Mouse (Mus musculus): Measurements from ENCODE around the gene 4930595D18Rik.

The 4930595D18Rik gene

GRCm38 (mm10) chr12:111184476-111184875 is at the start of gene 4930595D18Rik:
Gene 4930595D18Rik (minus strand): TSS chr12:111184491.
- no peak for DNase-seq (ENCODE audit: extremely low spot score, low spot score)

GRCm38 (mm10) chr12:111233798-111234197 is 49.5 kb upstream of the 4930595D18Rik start:
- DNase-seq (ENCODE audit: extremely low spot score, low spot score): no peak

- no peak for DNase-seq (ENCODE audit: extremely low spot score, low spot score)
Measured at GRCm38 (mm10) chr12:111230793-111231192, 46.5 kb upstream of the 4930595D18Rik start.

GRCm38 (mm10) chr12:111228488-111228887 is 44.2 kb upstream of the 4930595D18Rik start:
- DNase-seq (ENCODE audit: extremely low spot score, low spot score): no peak

GRCm38 (mm10) chr12:111227410-111227809 is 43.1 kb upstream of the 4930595D18Rik start:
- no peak for DNase-seq (ENCODE audit: extremely low spot score, low spot score)

GRCm38 (mm10) chr12:111225197-111225780 is 41.0 kb upstream of the 4930595D18Rik start:
- DNase-seq (ENCODE audit: extremely low spot score, low spot score): no peak

GRCm38 (mm10) chr12:111218867-111219266 is 34.6 kb upstream of the 4930595D18Rik start:
- no peak for DNase-seq (ENCODE audit: extremely low spot score, low spot score)

- DNase-seq (ENCODE audit: extremely low spot score, low spot score): no peak
Measured at GRCm38 (mm10) chr12:111211729-111212128, 27.4 kb upstream of the 4930595D18Rik start.

- DNase-seq (ENCODE audit: extremely low spot score, low spot score): no peak
Measured at GRCm38 (mm10) chr12:111207641-111208040, 23.4 kb upstream of the 4930595D18Rik start.

GRCm38 (mm10) chr12:111203945-111204344 is 19.7 kb upstream of the 4930595D18Rik start:
- no peak for DNase-seq (ENCODE audit: extremely low spot score, low spot score)

GRCm38 (mm10) chr12:111203076-111203475 is 18.8 kb upstream of the 4930595D18Rik start:
- DNase-seq (ENCODE audit: extremely low spot score, low spot score): no peak

- DNase-seq (ENCODE audit: extremely low spot score, low spot score): no peak
Measured at GRCm38 (mm10) chr12:111196548-111196947, 12.3 kb upstream of the 4930595D18Rik start.

- DNase-seq (ENCODE audit: extremely low spot score, low spot score): no peak
Measured at GRCm38 (mm10) chr12:111193331-111193730, 9.0 kb upstream of the 4930595D18Rik start.

GRCm38 (mm10) chr12:111192777-111193176 is 8.5 kb upstream of the 4930595D18Rik start:
- no peak for DNase-seq (ENCODE audit: extremely low spot score, low spot score)

GRCm38 (mm10) chr12:111190891-111191290 is 6.6 kb upstream of the 4930595D18Rik start:
- no peak for DNase-seq (ENCODE audit: extremely low spot score, low spot score)

- no peak for DNase-seq (ENCODE audit: extremely low spot score, low spot score)
Measured at GRCm38 (mm10) chr12:111190355-111190754, 6.1 kb upstream of the 4930595D18Rik start.

- no peak for DNase-seq (ENCODE audit: extremely low spot score, low spot score)
Measured at GRCm38 (mm10) chr12:111188295-111188694, 4.0 kb upstream of the 4930595D18Rik start.

GRCm38 (mm10) chr12:111186986-111187385 is 2.7 kb upstream of the 4930595D18Rik start:
- no peak for DNase-seq (ENCODE audit: extremely low spot score, low spot score)

- DNase-seq (ENCODE audit: extremely low spot score, low spot score): no peak
Measured at GRCm38 (mm10) chr12:111182378-111182777, 1.9 kb downstream of the 4930595D18Rik start.

GRCm38 (mm10) chr12:111181848-111182247 is 2.4 kb downstream of the 4930595D18Rik start:
- no peak for DNase-seq (ENCODE audit: extremely low spot score, low spot score)

- no peak for DNase-seq (ENCODE audit: extremely low spot score, low spot score)
Measured at GRCm38 (mm10) chr12:111178772-111179171, 5.5 kb downstream of the 4930595D18Rik start.

- DNase-seq (ENCODE audit: extremely low spot score, low spot score): no peak
Measured at GRCm38 (mm10) chr12:111168891-111169290, 15.4 kb downstream of the 4930595D18Rik start.

GRCm38 (mm10) chr12:111166681-111167289 is 17.5 kb downstream of the 4930595D18Rik start:
- DNase-seq (ENCODE audit: extremely low spot score, low spot score): peak; percentile 59

All from neural tube, embryonic 10.5 days (tissue).